Mouse (Mus musculus): Measurements from ENCODE around the gene Itpkb.

The Itpkb gene

GRCm38 (mm10) chr1:180397734-180398133, 67.4 kb downstream of the Itpkb start:
- no peak for DNase-seq (ENCODE audit: low spot score)

GRCm38 (mm10) chr1:180398446-180398845, 68.2 kb downstream of the Itpkb start:
- no peak for DNase-seq (ENCODE audit: low spot score)

GRCm38 (mm10) chr1:180400691-180401455, 70.6 kb downstream of the Itpkb start:
- no peak for DNase-seq (ENCODE audit: low spot score)

- DNase-seq (ENCODE audit: low spot score), result no peak
Measured at GRCm38 (mm10) chr1:180401725-180402124, 71.4 kb downstream of the Itpkb start.

- no peak for DNase-seq (ENCODE audit: low spot score)
Measured at GRCm38 (mm10) chr1:180402481-180403081, 72.3 kb downstream of the Itpkb start.

- no peak for DNase-seq (ENCODE audit: low spot score)
Measured at GRCm38 (mm10) chr1:180403357-180403693, 73.0 kb downstream of the Itpkb start.

- DNase-seq (ENCODE audit: low spot score), result peak; percentile 64
Measured at GRCm38 (mm10) chr1:180403694-180404606, 73.7 kb downstream of the Itpkb start.

GRCm38 (mm10) chr1:180404706-180405105, 74.4 kb downstream of the Itpkb start:
- no peak for DNase-seq (ENCODE audit: low spot score)

GRCm38 (mm10) chr1:180405576-180406335, 75.5 kb downstream of the Itpkb start:
- DNase-seq (ENCODE audit: low spot score), result no peak

GRCm38 (mm10) chr1:180406336-180407035, 76.2 kb downstream of the Itpkb start:
- no peak for DNase-seq (ENCODE audit: low spot score)

- DNase-seq (ENCODE audit: low spot score), result peak; percentile 60
Measured at GRCm38 (mm10) chr1:180407171-180407671, 76.9 kb downstream of the Itpkb start.

GRCm38 (mm10) chr1:180407727-180408719, 77.7 kb downstream of the Itpkb start:
- DNase-seq (ENCODE audit: low spot score), result no peak

GRCm38 (mm10) chr1:180408832-180409231, 78.5 kb downstream of the Itpkb start:
- peak; percentile 84 for DNase-seq (ENCODE audit: low spot score)

GRCm38 (mm10) chr1:180409771-180410170, 79.5 kb downstream of the Itpkb start:
- no peak for DNase-seq (ENCODE audit: low spot score)

GRCm38 (mm10) chr1:180410306-180410705, 80.0 kb downstream of the Itpkb start:
- DNase-seq (ENCODE audit: low spot score), result no peak

GRCm38 (mm10) chr1:180415064-180415463, 84.8 kb downstream of the Itpkb start:
- no peak for DNase-seq (ENCODE audit: low spot score)

GRCm38 (mm10) chr1:180415836-180416235, 85.6 kb downstream of the Itpkb start:
- DNase-seq (ENCODE audit: low spot score), result no peak

- no peak for DNase-seq (ENCODE audit: low spot score)
Measured at GRCm38 (mm10) chr1:180417118-180417517, 86.8 kb downstream of the Itpkb start.

GRCm38 (mm10) chr1:180419059-180419458, 88.8 kb downstream of the Itpkb start:
- no peak for DNase-seq (ENCODE audit: low spot score)
